Mouse (Mus musculus) forebrain, embryonic 14.5 days (tissue): ENCODE data around the gene Nae1. TPM values are rescaled to one million over a fixed set of nuclear protein-coding genes. Genes with fewer than 3 reads are reported as not detected.

Source experiments
- ATAC-seq: fragments of 200-750 bp; cut with Nextera tagmentation; 2 replicates; pipeline ENCODE4 v1.8.0; 2017; ENCODE audit warnings: mild to moderate bottlenecking, moderate library complexity
- DNase-seq: peaks from one replicate; pipeline ENCODE4 v3.0.0-alpha.2; 2015; ENCODE audit warnings: low spot score
- H3K27ac ChIP-seq: fragments of 300-500 bp; sonication (generic); 2 replicates; pipeline ENCODE4 v1.5.1; 2014; ENCODE audit warnings: low read depth, mild to moderate bottlenecking, control low read depth, low read length, moderate library complexity
- H3K27me3 ChIP-seq: fragments of 300-500 bp; sonication (generic); replicated peaks from 2 replicates; pipeline ENCODE4 v1.6.1; 2014; ENCODE audit warnings: low read length, control low read depth, mixed read lengths; ENCODE audit not compliant: control insufficient read depth, insufficient read depth
- H3K36me3 ChIP-seq: fragments of 300-500 bp; sonication (generic); 2 replicates; pipeline ENCODE4 v1.6.1; 2014; ENCODE audit warnings: low read length, control low read depth; ENCODE audit not compliant: control insufficient read depth, insufficient read depth
- H3K4me1 ChIP-seq: fragments of 300-500 bp; sonication (generic); 2 replicates; pipeline ENCODE4 v1.6.1; 2014; ENCODE audit warnings: antibody characterized with exemption, low read length, control low read depth; ENCODE audit not compliant: control insufficient read depth, insufficient read depth
- H3K4me2 ChIP-seq: fragments of 300-500 bp; sonication (generic); 2 replicates; pipeline ENCODE4 v1.6.1; 2014; ENCODE audit warnings: mild to moderate bottlenecking, control low read depth, low read length
- H3K4me3 ChIP-seq: fragments of 300-500 bp; sonication (generic); 2 replicates; pipeline ENCODE4 v1.5.1; 2014; ENCODE audit warnings: low read depth, low read length, control low read depth
- H3K9ac ChIP-seq: fragments of 300-500 bp; sonication (generic); 2 replicates; pipeline ENCODE4 v1.6.1; 2014; ENCODE audit warnings: mild to moderate bottlenecking, low read length, control low read depth, moderate library complexity
- H3K9me3 ChIP-seq: fragments of 300-500 bp; sonication (generic); replicated peaks from 2 replicates; pipeline ENCODE4 v1.6.1; 2016; ENCODE audit warnings: low read length, control low read depth, mixed read lengths; ENCODE audit not compliant: control insufficient read depth
- WGBS: fragments of 180-500 bp; shearing (Covaris S2); extraction: QIAGEN DNeasy Blood & Tissue Kit; methylation state at CpG from one replicate; pipeline ENCODE4 v1.1.7; 2014; 5-methylcytosine and 5-hydroxymethylcytosine counted together
- polyA plus RNA-seq: library from polyadenylated mRNA; unstranded; fragments of >200 nt; fragmentation: Nextera tagmentation; extraction: Ambion mirVana; gene quantifications from 2 replicates; pipeline ENCODE4 v1.2.1, GENCODE M21; 2014

Gene Nae1
- polyA plus RNA-seq, 1 experiment from 2014 or later = 130 TPM

GRCm38 (mm10) chr8:104472465-104472864 lies 62.0 kb downstream of the Nae1 start:
- no peak overlapping the region for H3K9ac ChIP-seq
- WGBS = 82% methylated on average over 3 of the region's 3 CpGs
- H3K27ac ChIP-seq = no peak overlapping the region
- DNase-seq = no peak
- ATAC-seq = no peak
- no peaks in the 10 kb centered on the region for H3K36me3 ChIP-seq
- H3K9me3 ChIP-seq = no peaks in the 10 kb centered on the region
- H3K4me1 ChIP-seq = no peaks in the 10 kb centered on the region
- H3K27me3 ChIP-seq = no peaks in the 10 kb centered on the region
- H3K4me3 ChIP-seq = no peak overlapping the region
- no peak overlapping the region for H3K4me2 ChIP-seq

GRCm38 (mm10) chr8:104467463-104467862 lies 67.0 kb downstream of the Nae1 start:
- no peak overlapping the region for H3K27ac ChIP-seq
- H3K9ac ChIP-seq = no peak overlapping the region
- no peak overlapping the region for H3K4me2 ChIP-seq
- H3K27me3 ChIP-seq = no peaks in the 10 kb centered on the region
- H3K9me3 ChIP-seq = no peaks in the 10 kb centered on the region
- H3K4me3 ChIP-seq = no peak overlapping the region
- 80% methylated on average over 2 of the region's 2 CpGs for WGBS
- ATAC-seq (no peak), DNase-seq (no peak)
- H3K36me3 ChIP-seq = no peaks in the 10 kb centered on the region
- no peaks in the 10 kb centered on the region for H3K4me1 ChIP-seq

Other genes starting within 250 kb of the Nae1 start
- gene Cmtm2a, start 241.5 kb downstream of the Nae1 start, polyA plus RNA-seq = not detected in 2 replicates
- gene Gm45711, start 224.6 kb downstream of the Nae1 start, polyA plus RNA-seq = not detected in 2 replicates
- not detected in 2 replicates for gene Cmtm1, start 224.5 kb downstream of the Nae1 start, polyA plus RNA-seq
- gene Gm11020, start 213.1 kb downstream of the Nae1 start, polyA plus RNA-seq = not detected in 2 replicates
- gene Cmtm2b, start 212.4 kb downstream of the Nae1 start, polyA plus RNA-seq = not detected in 2 replicates
- gene Cmtm3, start 195.2 kb downstream of the Nae1 start, polyA plus RNA-seq = 37.5 and 38.8 TPM in 2 replicates
- gene Cmtm4, start 138.8 kb downstream of the Nae1 start, polyA plus RNA-seq = 3.5 and 3.7 TPM in 2 replicates
- 61.1 and 74.0 TPM in 2 replicates for gene Dync1li2, start 91.6 kb downstream of the Nae1 start, polyA plus RNA-seq
- gene Terb1, start 24.7 kb downstream of the Nae1 start, polyA plus RNA-seq = 0.12 and 0.15 TPM in 2 replicates
- 1.1 and 1.2 TPM in 2 replicates for gene Car7, start 52 bp upstream of the Nae1 start, polyA plus RNA-seq
- 11.9 and 14.2 TPM in 2 replicates for gene Pdp2, start 56.8 kb upstream of the Nae1 start, polyA plus RNA-seq
- gene Cdh16, start 89.8 kb upstream of the Nae1 start, polyA plus RNA-seq = not detected in 2 replicates
- gene Rrad, start 96.7 kb upstream of the Nae1 start, polyA plus RNA-seq = 2.1 and 3.0 TPM in 2 replicates
- gene Ciao2b, start 107.3 kb upstream of the Nae1 start, polyA plus RNA-seq = 136 and 154 TPM in 2 replicates
- not detected in 2 replicates for gene Ces2a, start 199.4 kb upstream of the Nae1 start, polyA plus RNA-seq